Mouse (Mus musculus) forebrain, postnatal 0 days (tissue): ENCODE data around the gene Cstf3. TPM values are rescaled to one million over a fixed set of nuclear protein-coding genes. Genes with fewer than 3 reads are reported as not detected.
A peak's percentile ranks its signal among the peaks of the same experiment; 100 is the strongest.

Experiments used
- ATAC-seq: fragments of 200-750 bp; cut with Nextera tagmentation; 2 replicates; pipeline ENCODE4 v1.8.0; 2017; ENCODE audit warnings: mild to moderate bottlenecking, moderate library complexity
- DNase-seq: peaks from one replicate; pipeline ENCODE4 v3.0.0-alpha.2; 2015
- H3K27ac ChIP-seq: fragments of 300-500 bp; sonication (generic); 2 replicates; pipeline ENCODE4 v1.5.1; 2014; ENCODE audit warnings: low read depth, mild to moderate bottlenecking, antibody characterized with exemption, low read length, moderate library complexity, mixed read lengths
- H3K27me3 ChIP-seq: fragments of 300-500 bp; sonication (generic); 2 replicates; pipeline ENCODE4 v1.6.1; 2014; ENCODE audit warnings: mild to moderate bottlenecking, low read length, mixed read lengths; ENCODE audit not compliant: insufficient read depth
- H3K36me3 ChIP-seq: fragments of 300-500 bp; sonication (generic); 2 replicates; pipeline ENCODE4 v1.6.1; 2014; ENCODE audit warnings: mild to moderate bottlenecking, moderate library complexity; ENCODE audit not compliant: insufficient read depth
- H3K4me1 ChIP-seq: fragments of 300-500 bp; sonication (generic); 2 replicates; pipeline ENCODE4 v1.6.1; 2014; ENCODE audit warnings: antibody characterized with exemption; ENCODE audit not compliant: insufficient read depth
- H3K4me2 ChIP-seq: fragments of 300-500 bp; sonication (generic); 2 replicates; pipeline ENCODE4 v1.6.1; 2014; ENCODE audit warnings: low read depth, mild to moderate bottlenecking, moderate library complexity
- H3K4me3 ChIP-seq: fragments of 300-500 bp; sonication (generic); 2 replicates; pipeline ENCODE4 v1.5.1; 2014; ENCODE audit warnings: low read depth, low read length, mixed read lengths
- H3K9ac ChIP-seq: fragments of 300-500 bp; sonication (generic); 2 replicates; pipeline ENCODE4 v1.6.1; 2014; ENCODE audit warnings: mild to moderate bottlenecking
- H3K9me3 ChIP-seq: fragments of 300-500 bp; sonication (generic); 2 replicates; pipeline ENCODE4 v1.6.1; 2016; ENCODE audit warnings: low read length
- CTCF ChIP-seq: sonication (generic); IDR thresholded peaks from 2 replicates; pipeline ENCODE4 v1.5.1; 2016; ENCODE audit warnings: antibody characterized with exemption, control low read depth, low read depth
- WGBS: fragments of 180-500 bp; shearing (Covaris S2); extraction: QIAGEN DNeasy Blood & Tissue Kit; methylation state at CpG from one replicate; pipeline ENCODE4 v1.1.7; 2014; 5-methylcytosine and 5-hydroxymethylcytosine counted together
- polyA plus RNA-seq: library from polyadenylated mRNA; unstranded; fragments of >200 nt; fragmentation: Nextera tagmentation; extraction: Ambion mirVana; gene quantifications from 2 replicates; pipeline ENCODE4 v1.2.1, GENCODE M21; 2015
- total RNA-seq: library from RNA; depleted of rRNA; stranded (reverse); fragments of >200 nt; gene quantifications from 2 replicates; pipeline ENCODE4 v1.2.3, GENCODE M21; 2014

The Cstf3 gene
- total and polyA plus RNA-seq, 2 experiments from 2014 or later, result 33.5 to 65.3 TPM

- H3K9me3 ChIP-seq, result no peaks in the 10 kb centered on the region
- no peaks in the 10 kb centered on the region for H3K4me1 ChIP-seq
- H3K9ac ChIP-seq, result no peak overlapping the region
- H3K27ac ChIP-seq, result no peak overlapping the region
- H3K4me3 ChIP-seq, result no peak overlapping the region
- WGBS, result 54% methylated on average over 2 of the region's 2 CpGs
- DNase-seq, result no peak
- no peak overlapping the region for H3K4me2 ChIP-seq
- peaks cover 13% of the 10 kb centered on the region for H3K36me3 ChIP-seq
- ATAC-seq, result no peak
- no peaks in the 10 kb centered on the region for H3K27me3 ChIP-seq
- no peak for TF ChIP-seq CTCF
Measured at GRCm38 (mm10) chr2:104692551-104692950, 102.2 kb downstream of the Cstf3 start.

- Histone ChIP-seq H3K9me3 (no peaks in the 10 kb centered on the region), H3K27me3 (no peaks in the 10 kb centered on the region), H3K4me1 (no peaks in the 10 kb centered on the region), H3K27ac (no peak overlapping the region), H3K4me3 (no peak overlapping the region), H3K4me2 (no peak overlapping the region), H3K36me3 (peaks cover 12% of the 10 kb centered on the region), H3K9ac (no peak overlapping the region)
- 88% methylated on average over 11 of the region's 11 CpGs for WGBS
- DNase-seq, result no peak
- TF ChIP-seq CTCF, result no peak
- ATAC-seq, result no peak
Measured at GRCm38 (mm10) chr2:104699659-104700058, 109.3 kb downstream of the Cstf3 start.

GRCm38 (mm10) chr2:104703158-104703557, 112.8 kb downstream of the Cstf3 start:
- 59% methylated on average over 3 of the region's 3 CpGs for WGBS
- no peak overlapping the region for H3K27ac ChIP-seq
- H3K9me3 ChIP-seq, result no peaks in the 10 kb centered on the region
- H3K36me3 ChIP-seq, result peaks cover 17% of the 10 kb centered on the region
- no peaks in the 10 kb centered on the region for H3K27me3 ChIP-seq
- no peak for ATAC-seq
- DNase-seq, result no peak
- H3K4me3 ChIP-seq, result no peak overlapping the region
- H3K9ac ChIP-seq, result no peak overlapping the region
- no peak for TF ChIP-seq CTCF
- no peak overlapping the region for H3K4me2 ChIP-seq
- no peaks in the 10 kb centered on the region for H3K4me1 ChIP-seq

GRCm38 (mm10) chr2:104704355-104704754, 114.0 kb downstream of the Cstf3 start:
- ATAC-seq (no peak), DNase-seq (no peak)
- H3K9me3 ChIP-seq, result no peaks in the 10 kb centered on the region
- 68% methylated on average over 3 of the region's 3 CpGs for WGBS
- TF ChIP-seq CTCF, result no peak
- no peaks in the 10 kb centered on the region for H3K27me3 ChIP-seq
- peaks cover 15% of the 10 kb centered on the region for H3K36me3 ChIP-seq
- H3K9ac ChIP-seq, result no peak overlapping the region
- no peak overlapping the region for H3K4me3 ChIP-seq
- no peaks in the 10 kb centered on the region for H3K4me1 ChIP-seq
- H3K27ac ChIP-seq, result no peak overlapping the region
- no peak overlapping the region for H3K4me2 ChIP-seq

- Histone ChIP-seq H3K4me2 (no peak overlapping the region), H3K4me3 (no peak overlapping the region), H3K27ac (no peak overlapping the region), H3K27me3 (no peaks in the 10 kb centered on the region), H3K9me3 (no peaks in the 10 kb centered on the region), H3K4me1 (peaks cover 11% of the 10 kb centered on the region; the same call in 1 of the 2 replicates), H3K9ac (no peak overlapping the region), H3K36me3 (peaks cover 12% of the 10 kb centered on the region)
- ATAC-seq (no peak), DNase-seq (no peak)
- WGBS, result 47% methylated on average over 6 of the region's 6 CpGs
- TF ChIP-seq CTCF, result no peak
Measured at GRCm38 (mm10) chr2:104709786-104710337, 119.5 kb downstream of the Cstf3 start.

GRCm38 (mm10) chr2:104710670-104711370, 120.5 kb downstream of the Cstf3 start:
- Histone ChIP-seq H3K4me1 (peaks cover 11% of the 10 kb centered on the region; the same call in 1 of the 2 replicates), H3K27ac (peak overlapping the region; percentile 83; the same call in 1 of the 2 replicates), H3K9me3 (no peaks in the 10 kb centered on the region), H3K27me3 (no peaks in the 10 kb centered on the region), H3K4me2 (peak overlapping the region; percentile 69), H3K4me3 (peak overlapping the region; percentile 82), H3K36me3 (0 out of 2 replicates have a peak, but pooled peaks cover 6% of the 10 kb centered on the region), H3K9ac (peak overlapping the region; percentile 83; the same call in 1 of the 2 replicates)
- DNase-seq, result no peak
- ATAC-seq, result peak; percentile 1; the same call in 1 of the 2 replicates
- no peak for TF ChIP-seq CTCF
- 16% methylated on average over 6 of the region's 6 CpGs for WGBS

GRCm38 (mm10) chr2:104711585-104712485, 121.5 kb downstream of the Cstf3 start, which contains the start of gene Tcp11l1:
Tcp11l1 (minus strand) TSS chr2:104712169.
- H3K4me1 ChIP-seq, result peaks cover 11% of the 10 kb centered on the region; the same call in 1 of the 2 replicates
- H3K4me2 ChIP-seq, result peak within 1 kb of the TSS; percentile 69
- H3K9me3 ChIP-seq, result no peaks in the 10 kb centered on the region
- peak; percentile 82 for DNase-seq
- WGBS, result 2% methylated on average over 91 of the region's 99 CpGs
- peak within 1 kb of the TSS; percentile 83 for H3K27ac ChIP-seq
- peak within 1 kb of the TSS; percentile 83 for H3K9ac ChIP-seq
- H3K27me3 ChIP-seq, result no peaks in the 10 kb centered on the region
- H3K4me3 ChIP-seq, result peak within 1 kb of the TSS; percentile 82
- peak; percentile 95 for ATAC-seq
- no peaks in the 10 kb centered on the region for H3K36me3 ChIP-seq
- TF ChIP-seq CTCF, result no peak
